Mouse (Mus musculus): ENCODE data around the gene Gm47791. TPM values are rescaled to one million over a fixed set of nuclear protein-coding genes. Genes with fewer than 3 reads are reported as not detected.

Gm47791 gene
- total RNA-seq, 1 experiment: not detected

- Histone ChIP-seq H3K36me3 (ENCODE audit: control insufficient read depth, insufficient read depth, low read length, poor library complexity, severe bottlenecking) (no peaks in the 10 kb centered on the region), H3K4me1 (ENCODE audit: control insufficient read depth in 2 of 2, insufficient read depth in 2 of 2, low read length in 2 of 2, poor library complexity in 1 of 2) (no peaks in the 10 kb centered on the region), H3K4me3 (ENCODE audit: insufficient read depth in 1 of 2, low read depth in 1 of 2, low read length in 2 of 2, poor library complexity in 1 of 2, severe bottlenecking in 1 of 2) (no peak overlapping the region), H3K9me3 (ENCODE audit: control insufficient read depth, insufficient read depth, low read depth, low read length) (no peaks in the 10 kb centered on the region), H3K27ac (ENCODE audit: insufficient read depth, low read depth, low read length, poor library complexity, severe bottlenecking) (no peak overlapping the region), H3K9ac (ENCODE audit: insufficient read depth, low read depth, low read length, poor library complexity, severe bottlenecking) (no peak overlapping the region)
- no peak for DNase-seq (ENCODE audit: low read depth, low spot score)
- TF ChIP-seq HCFC1 (IDR thresholded peaks at IDR 0.05; ENCODE audit: borderline replicate concordance, insufficient read depth, low read length) (no peak), MAFK (IDR thresholded peaks at IDR 0.05; ENCODE audit: insufficient read depth, low read depth, low read length) (no peak), ZC3H11A (IDR thresholded peaks at IDR 0.05; ENCODE audit: borderline replicate concordance, low read depth, low read length) (peak; percentile 49; the same call in 1 of the 2 replicates), ZNF384 (IDR thresholded peaks at IDR 0.05; ENCODE audit: low read depth, low read length) (no peak), CHD2 (IDR thresholded peaks at IDR 0.05; ENCODE audit: low read depth, low read length) (no peak)
- in situ Hi-C loops (cut with MboI; ENCODE audit: low sequenced_read_pairs in 2 of 2, unreplicated experiment in 2 of 2): loop anchor here in 1 of 2 experiments (10.0 kb wide), 1 partner anchor 207 kb away; no protein-coding TSS in a partner anchor
Observed at GRCm38 (mm10) chr1:82762274-82762673, 8.8 kb downstream of the Gm47791 start.

GRCm38 (mm10) chr1:82761454-82762169, 9.4 kb downstream of the Gm47791 start:
- Histone ChIP-seq H3K9ac (ENCODE audit: insufficient read depth, low read depth, low read length, poor library complexity, severe bottlenecking) (no peak overlapping the region), H3K4me1 (ENCODE audit: control insufficient read depth in 2 of 2, insufficient read depth in 2 of 2, low read length in 2 of 2, poor library complexity in 1 of 2) (no peaks in the 10 kb centered on the region), H3K27ac (ENCODE audit: insufficient read depth, low read depth, low read length, poor library complexity, severe bottlenecking) (no peak overlapping the region), H3K9me3 (ENCODE audit: control insufficient read depth, insufficient read depth, low read depth, low read length) (no peaks in the 10 kb centered on the region), H3K36me3 (ENCODE audit: control insufficient read depth, insufficient read depth, low read length, poor library complexity, severe bottlenecking) (no peaks in the 10 kb centered on the region), H3K4me3 (ENCODE audit: insufficient read depth in 1 of 2, low read depth in 1 of 2, low read length in 2 of 2, poor library complexity in 1 of 2, severe bottlenecking in 1 of 2) (no peak overlapping the region)
- no peak for DNase-seq (ENCODE audit: low read depth, low spot score)
- TF ChIP-seq CHD2 (IDR thresholded peaks at IDR 0.05; ENCODE audit: low read depth, low read length) (no peak), ZNF384 (IDR thresholded peaks at IDR 0.05; ENCODE audit: low read depth, low read length) (no peak), MAFK (IDR thresholded peaks at IDR 0.05; ENCODE audit: insufficient read depth, low read depth, low read length) (no peak), HCFC1 (IDR thresholded peaks at IDR 0.05; ENCODE audit: borderline replicate concordance, insufficient read depth, low read length) (no peak), ZC3H11A (IDR thresholded peaks at IDR 0.05; ENCODE audit: borderline replicate concordance, low read depth, low read length) (no peak)
- in situ Hi-C loops (cut with MboI; ENCODE audit: low sequenced_read_pairs in 2 of 2, unreplicated experiment in 2 of 2): loop anchor here in 1 of 2 experiments (10.0 kb wide), 1 partner anchor 207 kb away; no protein-coding TSS in a partner anchor

GRCm38 (mm10) chr1:82759520-82759919, 11.5 kb downstream of the Gm47791 start:
- H3K27ac ChIP-seq (ENCODE audit: insufficient read depth, low read depth, low read length, poor library complexity, severe bottlenecking): no peak overlapping the region
- H3K9me3 ChIP-seq (ENCODE audit: control insufficient read depth, insufficient read depth, low read depth, low read length): no peaks in the 10 kb centered on the region
- in situ Hi-C loops (cut with MboI; ENCODE audit: low sequenced_read_pairs in 2 of 2, unreplicated experiment in 2 of 2): no loop called here
- H3K4me3 ChIP-seq (ENCODE audit: insufficient read depth in 1 of 2, low read depth in 1 of 2, low read length in 2 of 2, poor library complexity in 1 of 2, severe bottlenecking in 1 of 2): no peak overlapping the region
- DNase-seq (ENCODE audit: low read depth, low spot score): peak; percentile 21
- no peak overlapping the region for H3K9ac ChIP-seq (ENCODE audit: insufficient read depth, low read depth, low read length, poor library complexity, severe bottlenecking)
- TF ChIP-seq ZNF384 (IDR thresholded peaks at IDR 0.05; ENCODE audit: low read depth, low read length): no peak
- no peak for TF ChIP-seq HCFC1 (IDR thresholded peaks at IDR 0.05; ENCODE audit: borderline replicate concordance, insufficient read depth, low read length)
- no peak for TF ChIP-seq ZC3H11A (IDR thresholded peaks at IDR 0.05; ENCODE audit: borderline replicate concordance, low read depth, low read length)
- TF ChIP-seq CHD2 (IDR thresholded peaks at IDR 0.05; ENCODE audit: low read depth, low read length): no peak
- TF ChIP-seq MAFK (IDR thresholded peaks at IDR 0.05; ENCODE audit: insufficient read depth, low read depth, low read length): no peak
- H3K4me1 ChIP-seq (ENCODE audit: control insufficient read depth in 2 of 2, insufficient read depth in 2 of 2, low read length in 2 of 2, poor library complexity in 1 of 2): no peaks in the 10 kb centered on the region
- H3K36me3 ChIP-seq (ENCODE audit: control insufficient read depth, insufficient read depth, low read length, poor library complexity, severe bottlenecking): no peaks in the 10 kb centered on the region; the same call in 1 of the 2 replicates

GRCm38 (mm10) chr1:82747714-82748452, 23.2 kb downstream of the Gm47791 start:
- Histone ChIP-seq H3K4me3 (ENCODE audit: insufficient read depth in 1 of 2, low read depth in 1 of 2, low read length in 2 of 2, poor library complexity in 1 of 2, severe bottlenecking in 1 of 2) (no peak overlapping the region), H3K36me3 (ENCODE audit: control insufficient read depth, insufficient read depth, low read length, poor library complexity, severe bottlenecking) (no peaks in the 10 kb centered on the region; the same call in 1 of the 2 replicates), H3K4me1 (ENCODE audit: control insufficient read depth in 2 of 2, insufficient read depth in 2 of 2, low read length in 2 of 2, poor library complexity in 1 of 2) (no peaks in the 10 kb centered on the region), H3K9me3 (ENCODE audit: control insufficient read depth, insufficient read depth, low read depth, low read length) (no peaks in the 10 kb centered on the region), H3K27ac (ENCODE audit: insufficient read depth, low read depth, low read length, poor library complexity, severe bottlenecking) (no peak overlapping the region), H3K9ac (ENCODE audit: insufficient read depth, low read depth, low read length, poor library complexity, severe bottlenecking) (no peak overlapping the region)
- TF ChIP-seq ZC3H11A (IDR thresholded peaks at IDR 0.05; ENCODE audit: borderline replicate concordance, low read depth, low read length) (no peak), ZNF384 (IDR thresholded peaks at IDR 0.05; ENCODE audit: low read depth, low read length) (no peak), CHD2 (IDR thresholded peaks at IDR 0.05; ENCODE audit: low read depth, low read length) (no peak), HCFC1 (IDR thresholded peaks at IDR 0.05; ENCODE audit: borderline replicate concordance, insufficient read depth, low read length) (no peak), MAFK (IDR thresholded peaks at IDR 0.05; ENCODE audit: insufficient read depth, low read depth, low read length) (no peak)
- in situ Hi-C loops (cut with MboI; ENCODE audit: low sequenced_read_pairs in 2 of 2, unreplicated experiment in 2 of 2): no loop called here
- DNase-seq (ENCODE audit: low read depth, low spot score): no peak
